Mouse (Mus musculus) embryonic facial prominence, embryonic 14.5 days (tissue): ENCODE results near the gene Tmprss9. TPM values are rescaled to one million over a fixed set of nuclear protein-coding genes. Genes with fewer than 3 reads are reported as not detected.

Source experiments
- ATAC-seq: fragments of 200-750 bp; cut with Nextera tagmentation; 2 replicates; pipeline ENCODE4 v1.8.0; 2017; ENCODE audit warnings: low read depth, moderate number of reproducible peaks, moderate TSS enrichment
- DNase-seq: peaks from one replicate; pipeline ENCODE4 v3.0.0-alpha.2; 2015; ENCODE audit warnings: low spot score
- H3K27ac ChIP-seq: fragments of 300-500 bp; sonication (generic); replicated peaks from 2 replicates; pipeline ENCODE4 v1.5.1; 2014; ENCODE audit warnings: low read depth, mild to moderate bottlenecking, low read length, moderate library complexity
- H3K27me3 ChIP-seq: fragments of 300-500 bp; sonication (generic); replicated peaks from 2 replicates; pipeline ENCODE4 v1.6.1; 2014; ENCODE audit warnings: low read length; ENCODE audit not compliant: control insufficient read depth, insufficient read depth
- H3K36me3 ChIP-seq: fragments of 300-500 bp; sonication (generic); 2 replicates; pipeline ENCODE4 v1.6.1; 2014; ENCODE audit warnings: low read length, mixed read lengths; ENCODE audit not compliant: control insufficient read depth, insufficient read depth
- H3K4me1 ChIP-seq: fragments of 300-500 bp; sonication (generic); 2 replicates; pipeline ENCODE4 v1.6.1; 2014; ENCODE audit warnings: antibody characterized with exemption, low read length; ENCODE audit not compliant: control insufficient read depth, insufficient read depth
- H3K4me2 ChIP-seq: fragments of 300-500 bp; sonication (generic); 2 replicates; pipeline ENCODE4 v1.6.1; 2014; ENCODE audit warnings: low read depth, mild to moderate bottlenecking, low read length, moderate library complexity, mixed read lengths
- H3K4me3 ChIP-seq: fragments of 300-500 bp; sonication (generic); 2 replicates; pipeline ENCODE4 v1.5.1; 2014; ENCODE audit warnings: low read depth, mild to moderate bottlenecking, low read length
- H3K9ac ChIP-seq: fragments of 300-500 bp; sonication (generic); 2 replicates; pipeline ENCODE4 v1.6.1; 2014; ENCODE audit warnings: low read depth, mild to moderate bottlenecking, low read length, moderate library complexity, mixed read lengths
- H3K9me3 ChIP-seq: fragments of 300-500 bp; sonication (generic); 2 replicates; pipeline ENCODE4 v1.6.1; 2016; ENCODE audit warnings: low read length; ENCODE audit not compliant: control insufficient read depth
- WGBS: fragments of 180-500 bp; shearing (Covaris S2); extraction: QIAGEN DNeasy Blood & Tissue Kit; methylation state at CpG from one replicate; pipeline ENCODE4 v1.1.7; 2014; 5-methylcytosine and 5-hydroxymethylcytosine counted together
- polyA plus RNA-seq: library from polyadenylated mRNA; unstranded; fragments of >200 nt; fragmentation: Nextera tagmentation; extraction: Ambion mirVana; gene quantifications from 2 replicates; pipeline ENCODE4 v1.2.1, GENCODE M21; 2014

The Tmprss9 gene
- polyA plus RNA-seq, 1 experiment from 2014 or later, result 0.06 TPM

DNA sequence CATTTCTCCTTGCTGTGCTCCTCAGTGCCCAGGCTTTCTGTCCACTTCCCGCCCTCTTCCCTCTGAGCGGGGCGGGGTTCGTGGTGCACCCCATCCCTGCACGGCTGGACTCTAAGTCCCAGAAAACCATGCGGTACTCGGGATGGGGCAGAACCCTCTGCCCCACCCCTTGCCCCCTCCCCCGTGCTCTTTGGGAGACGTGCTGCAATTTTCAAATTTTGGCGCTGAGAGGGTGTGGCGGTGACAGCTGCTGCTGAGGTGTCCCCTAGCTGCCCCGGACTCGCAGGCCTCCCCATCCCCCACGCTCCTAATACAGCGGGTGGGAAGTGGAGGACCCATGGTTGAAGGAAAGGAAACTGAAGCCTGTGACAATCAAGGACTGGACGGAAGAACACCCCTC, 50.3 kb downstream of the Tmprss9 start:
- WGBS, result 2% methylated on average over 15 of the region's 16 CpGs
- ATAC-seq, result peak; percentile 39; the same call in 1 of the 2 replicates

DNA sequence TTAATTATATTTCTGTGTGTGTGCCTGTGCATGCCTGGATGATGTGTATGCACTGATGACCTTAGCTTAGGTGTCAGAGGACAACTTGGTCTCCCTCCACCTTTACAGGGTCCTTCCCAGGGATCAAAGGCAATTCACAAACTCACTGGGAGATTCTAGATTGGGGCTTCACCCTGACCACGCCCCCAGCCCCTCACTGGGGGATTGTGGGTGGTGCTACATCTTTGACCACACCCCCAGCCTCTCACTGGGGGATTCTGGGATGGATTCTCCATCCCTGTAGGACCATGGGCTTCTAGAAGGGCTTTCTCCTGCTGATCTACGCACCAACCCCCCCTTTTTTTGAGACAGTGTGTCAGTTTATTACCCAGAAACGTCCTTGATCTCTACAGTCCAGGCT, 53.8 kb downstream of the Tmprss9 start:
- DNase-seq (no peak), ATAC-seq (no peak)
- H3K4me3 ChIP-seq, result no peak overlapping the region
- H3K9ac ChIP-seq, result no peak overlapping the region
- H3K4me2 ChIP-seq, result no peak overlapping the region
- H3K9me3 ChIP-seq, result no peaks in the 10 kb centered on the region
- no peaks in the 10 kb centered on the region for H3K36me3 ChIP-seq
- 52% methylated on average over 3 of the region's 3 CpGs for WGBS
- no peak overlapping the region for H3K27ac ChIP-seq
- peaks cover 9% of the 10 kb centered on the region; the same call in 1 of the 2 replicates for H3K4me1 ChIP-seq
- no peaks in the 10 kb centered on the region for H3K27me3 ChIP-seq

More for the DNA sequence above, 50.3 kb downstream of the Tmprss9 start:
- Histone ChIP-seq H3K4me3 (peak overlapping the region; percentile 33), H3K4me1 (peaks cover 9% of the 10 kb centered on the region), H3K9ac (peak overlapping the region; percentile 55), H3K9me3 (no peaks in the 10 kb centered on the region), H3K27me3 (no peaks in the 10 kb centered on the region), H3K27ac (0 out of 2 replicates have a peak overlapping the region, but pooled peaks have one; percentile 24), H3K4me2 (peak overlapping the region; percentile 57), H3K36me3 (no peaks in the 10 kb centered on the region)
- peak; percentile 87 for DNase-seq

DNA sequence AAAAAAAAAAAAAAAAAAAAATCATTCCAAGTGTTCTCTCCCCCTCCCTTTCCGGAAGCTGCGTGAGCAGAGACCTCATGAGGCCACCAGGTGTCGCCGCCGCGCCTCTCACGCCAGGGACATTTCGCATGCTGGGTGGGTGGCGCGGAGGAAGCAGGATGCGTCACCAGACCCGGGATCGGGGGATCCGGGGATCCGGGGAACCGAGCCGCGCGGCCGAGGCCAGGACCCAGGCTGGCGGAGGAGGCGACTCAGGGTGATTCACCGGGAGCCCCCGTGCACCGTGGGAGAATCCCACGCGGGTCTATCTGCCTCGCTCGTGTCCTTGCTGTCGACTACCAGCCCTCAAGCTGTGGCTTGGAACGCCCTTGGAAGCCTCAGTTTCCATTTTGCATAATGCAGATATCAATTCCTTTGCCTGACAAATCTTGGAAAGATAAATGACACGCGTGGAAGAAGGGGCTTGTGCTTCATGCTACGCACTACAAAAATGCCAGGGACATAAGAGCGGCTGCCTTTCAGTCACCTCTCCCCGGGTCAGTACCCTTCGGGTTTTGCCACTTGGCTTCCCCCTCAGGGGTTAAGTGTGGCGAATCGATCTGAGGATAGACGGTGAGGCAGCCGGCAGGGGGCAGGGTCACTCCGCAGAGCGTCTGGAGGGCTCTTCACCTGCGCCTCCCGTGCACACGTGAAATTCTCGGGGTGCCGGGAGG, 57.1 kb downstream of the Tmprss9 start:
- Histone ChIP-seq H3K4me3 (peak overlapping the region; percentile 63), H3K27ac (peak overlapping the region; percentile 93), H3K4me1 (peaks cover 33% of the 10 kb centered on the region), H3K9me3 (no peaks in the 10 kb centered on the region), H3K27me3 (peaks cover 15% of the 10 kb centered on the region), H3K4me2 (peak overlapping the region; percentile 94), H3K9ac (peak overlapping the region; percentile 67), H3K36me3 (no peaks in the 10 kb centered on the region)
- DNase-seq (peak; percentile 95), ATAC-seq (peak; percentile 37)
- WGBS, result 0% methylated on average over 26 of the region's 48 CpGs

- under 1% methylated on average over 55 of the region's 56 CpGs for WGBS
- peaks cover 15% of the 10 kb centered on the region for H3K27me3 ChIP-seq
- H3K36me3 ChIP-seq, result no peaks in the 10 kb centered on the region
- H3K9ac ChIP-seq, result peak within 1 kb of the TSS; percentile 73
- H3K4me2 ChIP-seq, result peak within 1 kb of the TSS; percentile 94
- no peaks in the 10 kb centered on the region for H3K9me3 ChIP-seq
- peak; percentile 91 for ATAC-seq
- peaks cover 40% of the 10 kb centered on the region for H3K4me1 ChIP-seq
- peak within 1 kb of the TSS; percentile 93 for H3K27ac ChIP-seq
- DNase-seq, result peak; percentile 100
- H3K4me3 ChIP-seq, result peak within 1 kb of the TSS; percentile 63
Observed at GRCm38 (mm10) chr10:80929299-80930226, 57.9 kb downstream of the Tmprss9 start, which contains the start of gene Gadd45b. Gene Gadd45b (plus strand): TSS chr10:80930073.

- peak; percentile 43 for DNase-seq
- Histone ChIP-seq H3K9me3 (no peaks in the 10 kb centered on the region), H3K27ac (peak overlapping the region; percentile 56; the same call in 1 of the 2 replicates)
Observed at GRCm38 (mm10) chr10:80930361-80931152, 58.9 kb downstream of the Tmprss9 start.

DNA sequence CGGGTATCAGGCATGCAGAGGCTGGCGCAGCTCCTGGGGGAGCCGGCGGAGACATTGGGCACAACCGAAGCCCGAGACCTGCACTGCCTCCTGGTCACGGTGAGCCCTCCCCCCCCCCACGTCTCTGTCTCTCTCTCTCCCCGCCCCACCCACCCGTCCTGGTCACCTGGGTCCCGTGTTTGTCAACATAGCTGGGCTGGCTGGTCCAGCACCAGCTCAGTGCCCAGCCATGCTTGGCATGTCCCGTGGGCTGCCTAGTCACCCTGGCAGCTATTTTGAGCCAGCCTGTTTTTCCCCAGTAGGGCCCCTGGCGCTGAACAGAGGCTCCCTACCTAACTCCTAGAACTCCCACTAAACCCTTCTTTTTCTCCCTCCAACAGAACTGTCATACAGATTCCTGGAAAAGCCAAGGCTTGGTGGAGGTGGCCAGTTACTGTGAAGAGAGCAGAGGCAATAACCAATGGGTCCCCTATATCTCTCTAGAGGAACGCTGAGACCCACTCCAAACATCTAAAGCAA, 59.6 kb downstream of the Tmprss9 start:
- Histone ChIP-seq H3K9ac (peak overlapping the region; percentile 73), H3K9me3 (no peaks in the 10 kb centered on the region), H3K36me3 (no peaks in the 10 kb centered on the region), H3K27ac (no peak overlapping the region), H3K4me2 (peak overlapping the region; percentile 94), H3K4me1 (peaks cover 54% of the 10 kb centered on the region), H3K27me3 (peaks cover 15% of the 10 kb centered on the region), H3K4me3 (peak overlapping the region; percentile 63)
- ATAC-seq, result no peak
- 3% methylated on average over 5 of the region's 14 CpGs for WGBS
- peak; percentile 16 for DNase-seq

More at GRCm38 (mm10) chr10:80930361-80931152, 58.9 kb downstream of the Tmprss9 start:
- H3K4me2 ChIP-seq, result peak overlapping the region; percentile 94
- peaks cover 15% of the 10 kb centered on the region for H3K27me3 ChIP-seq
- H3K4me3 ChIP-seq, result peak overlapping the region; percentile 63
- 1% methylated on average over 42 of the region's 45 CpGs for WGBS
- peaks cover 48% of the 10 kb centered on the region for H3K4me1 ChIP-seq
- no peaks in the 10 kb centered on the region for H3K36me3 ChIP-seq
- peak overlapping the region; percentile 73 for H3K9ac ChIP-seq
- no peak for ATAC-seq

DNA sequence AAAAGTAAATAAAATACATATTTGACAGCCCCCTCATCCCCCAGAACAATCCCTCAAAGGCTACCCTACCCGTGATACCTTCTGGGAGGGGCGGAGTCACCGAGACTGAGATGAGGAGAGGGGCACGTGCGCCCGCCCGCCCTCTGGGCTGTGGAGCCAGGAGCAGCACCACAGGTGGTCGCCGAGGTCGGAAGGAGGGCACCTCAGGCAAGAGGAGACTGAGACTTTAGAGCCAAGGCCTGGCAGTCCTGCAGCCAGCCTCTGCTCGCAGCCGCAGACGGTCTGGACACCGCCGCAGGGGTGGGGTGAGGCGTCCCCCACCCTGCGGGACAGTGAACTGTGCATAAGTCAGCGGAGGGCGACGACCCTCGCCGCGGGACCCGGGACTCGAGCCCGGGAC, 60.0 kb downstream of the Tmprss9 start:
- Histone ChIP-seq H3K9ac (peak overlapping the region; percentile 73), H3K4me2 (peak overlapping the region; percentile 94), H3K36me3 (no peaks in the 10 kb centered on the region), H3K9me3 (no peaks in the 10 kb centered on the region), H3K4me3 (peak overlapping the region; percentile 63), H3K27ac (0 out of 2 replicates have a peak overlapping the region, but pooled peaks have one; percentile 3), H3K4me1 (peaks cover 59% of the 10 kb centered on the region), H3K27me3 (peaks cover 15% of the 10 kb centered on the region)
- DNase-seq (no peak), ATAC-seq (no peak)
- 1% methylated on average over 17 of the region's 26 CpGs for WGBS
